Mouse (Mus musculus) kidney, adult 2 months (tissue): Measurements from ENCODE around the gene Kcnh1.

Source experiments
- CTCF ChIP-seq: fragments of 200-500 bp; conservative IDR thresholded peaks from 2 replicates; pipeline ENCODE4 v1.5.1; 2011; ENCODE audit warnings: low read depth, mild to moderate bottlenecking, control low read depth, low read length, moderate library complexity, mixed read lengths; ENCODE audit not compliant: insufficient read depth, insufficient read length
- POLR2A ChIP-seq: fragments of 200-500 bp; IDR thresholded peaks from one replicate; pipeline ENCODE4 v1.6.1; 2011; ENCODE audit warnings: low read depth, low read length, control low read depth

DNA sequence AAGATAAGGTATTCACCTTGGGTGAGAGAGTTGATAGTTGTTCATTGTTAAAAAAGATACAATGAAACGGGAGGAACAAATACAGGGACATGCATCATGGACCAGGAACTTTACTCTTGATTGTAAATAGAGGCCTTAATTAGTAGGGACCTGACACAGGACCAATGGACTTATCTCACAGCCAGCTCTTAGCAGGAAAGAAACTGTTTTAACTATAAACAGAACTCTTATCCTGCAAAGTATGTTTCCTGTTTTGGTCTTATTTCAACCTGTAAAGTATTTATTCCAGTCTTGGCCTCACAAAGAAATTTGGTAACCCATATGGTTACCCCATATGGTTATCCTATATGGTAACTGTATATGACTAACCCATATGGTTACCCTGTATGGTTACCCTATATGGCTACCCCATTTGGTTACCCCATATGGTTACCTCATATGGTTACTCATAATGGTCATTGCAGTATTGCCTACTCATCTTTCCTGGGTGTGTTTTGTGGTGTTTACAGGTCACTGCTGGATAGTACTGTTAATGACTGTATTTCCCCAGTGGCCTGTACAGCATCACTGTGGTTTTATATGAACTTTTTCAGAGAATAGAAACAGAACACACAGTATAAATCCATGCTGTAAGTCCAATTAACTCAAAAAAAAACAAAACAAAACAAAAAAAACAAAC lies 125.0 kb downstream of the Kcnh1 start:
- no peak for TF ChIP-seq CTCF
- no peak for TF ChIP-seq POLR2A
